Mouse (Mus musculus) kidney, postnatal 14 days (tissue): ENCODE measurements around the gene 1110008L16Rik.
"Not testable (repeated sequence)": the region's sequence is repeated elsewhere in the genome, so short reads cannot be mapped to it uniquely, and the experiment has no call there.

Source experiments
- DNase-seq: peaks from one replicate; pipeline ENCODE4 v3.0.0; 2022; ENCODE audit warnings: mixed read lengths

1110008L16Rik gene

DNA sequence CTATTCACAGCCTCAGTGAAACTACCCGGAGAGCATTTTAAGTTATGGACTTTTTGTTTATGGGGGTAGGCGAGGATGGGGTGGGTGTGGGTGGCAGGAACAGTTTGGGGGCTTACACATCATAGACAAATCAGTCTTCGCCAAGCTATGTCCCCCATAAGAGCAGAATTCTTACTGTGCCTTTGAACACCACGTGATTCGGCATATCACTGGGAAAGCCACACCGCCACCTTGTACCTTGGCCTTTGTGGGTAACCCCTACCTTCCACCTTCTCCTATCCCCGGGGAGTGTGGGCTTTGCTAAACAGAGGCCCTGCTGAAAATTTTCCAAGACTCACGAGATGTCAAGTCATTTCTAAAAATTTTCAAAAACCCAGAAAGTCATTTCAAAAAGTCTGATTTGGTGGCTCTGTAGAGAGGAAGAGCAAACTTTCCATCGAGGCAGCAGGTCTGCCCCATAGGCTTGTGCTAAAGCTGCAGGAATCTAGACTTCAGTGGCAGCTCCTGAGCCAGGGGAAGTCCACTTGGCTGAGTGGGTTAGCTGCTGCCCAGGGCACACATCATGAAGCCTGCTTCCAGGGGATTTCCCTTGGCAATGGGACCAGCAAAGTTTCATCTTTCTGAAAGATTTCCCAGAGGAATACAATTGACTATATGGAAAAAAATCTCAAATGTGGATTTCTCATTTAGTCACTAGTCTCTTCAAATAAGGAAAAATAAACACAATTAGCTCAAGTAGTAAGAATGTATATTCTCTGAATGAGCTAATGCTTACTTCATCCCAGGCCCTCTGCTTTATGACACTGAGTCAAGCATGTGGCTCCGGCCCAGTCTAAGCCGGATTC is 93.6 kb downstream of the 1110008L16Rik start:
- no peak for DNase-seq

DNA sequence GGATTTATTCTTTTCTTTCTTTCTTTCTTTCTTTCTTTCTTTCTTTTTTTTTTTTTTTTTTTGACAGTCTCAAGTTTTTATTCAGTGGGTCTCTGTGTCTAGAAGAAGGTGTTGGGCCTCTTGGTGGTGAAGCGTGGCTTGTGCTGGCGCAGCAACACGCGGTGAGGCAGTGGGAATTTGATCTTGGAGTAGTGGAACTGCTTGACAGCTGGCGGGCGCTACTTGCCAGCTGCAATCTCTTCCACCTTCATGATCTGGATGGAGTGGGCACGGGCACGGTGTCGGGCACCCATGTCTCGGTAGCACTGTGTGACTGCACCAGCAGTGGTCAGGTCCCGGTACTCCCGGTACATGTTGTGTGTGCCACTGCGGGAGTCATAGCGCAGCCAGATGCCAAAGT is 96.2 kb downstream of the 1110008L16Rik start:
- not testable (repeated sequence) for DNase-seq

DNA sequence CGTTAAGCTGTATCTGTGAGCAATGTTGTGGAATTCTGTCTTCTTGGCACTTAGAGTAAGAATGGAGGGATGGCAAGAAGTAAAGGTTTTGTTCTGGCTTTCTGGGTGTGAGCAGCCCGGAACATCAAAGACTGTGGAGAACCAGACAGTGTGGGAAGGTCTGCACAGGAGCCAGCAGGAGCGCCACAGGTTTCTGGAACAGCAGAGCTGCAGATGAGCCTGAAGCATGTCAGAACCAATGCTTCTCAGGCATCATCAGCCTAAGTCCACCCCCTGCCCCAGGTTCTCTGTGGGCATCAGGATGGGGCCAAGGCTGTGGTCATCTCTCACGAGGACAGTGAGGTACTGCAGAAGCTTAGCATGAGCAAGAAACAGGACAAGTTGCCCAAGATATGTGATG is 97.2 kb downstream of the 1110008L16Rik start:
- DNase-seq = no peak

DNA sequence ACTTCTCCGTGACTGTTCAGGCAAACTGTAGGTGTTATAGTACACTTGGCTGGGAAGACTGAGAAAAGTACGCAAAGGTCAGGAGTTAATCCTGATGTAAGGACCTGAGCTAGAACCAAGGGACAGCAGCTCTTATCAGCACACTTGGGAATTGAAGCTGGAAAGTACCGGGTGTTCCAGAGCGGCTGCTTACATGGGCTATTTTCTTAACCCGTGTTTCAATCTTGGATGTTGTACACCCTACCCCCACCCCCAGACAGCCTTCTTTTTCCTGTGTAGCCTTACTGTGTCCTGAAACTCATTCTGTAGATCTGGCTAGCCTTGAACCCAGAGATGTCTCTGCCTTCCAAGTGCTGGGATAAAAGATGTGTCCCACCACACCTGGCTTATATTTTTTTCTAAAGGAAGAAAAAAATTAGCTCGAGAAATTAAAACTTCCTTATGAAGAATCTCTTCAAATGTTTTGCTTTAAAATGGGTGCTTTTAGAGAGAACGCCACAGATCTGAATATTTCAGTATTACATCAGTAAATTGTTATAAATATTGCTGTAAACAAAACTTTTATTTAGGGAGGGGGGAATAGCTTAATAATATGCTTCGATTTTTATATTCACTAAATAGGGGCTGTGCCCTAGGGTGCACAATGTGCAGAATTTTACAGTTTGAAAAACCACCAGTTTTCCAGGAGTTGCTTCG is 98.3 kb downstream of the 1110008L16Rik start:
- DNase-seq = no peak

DNA sequence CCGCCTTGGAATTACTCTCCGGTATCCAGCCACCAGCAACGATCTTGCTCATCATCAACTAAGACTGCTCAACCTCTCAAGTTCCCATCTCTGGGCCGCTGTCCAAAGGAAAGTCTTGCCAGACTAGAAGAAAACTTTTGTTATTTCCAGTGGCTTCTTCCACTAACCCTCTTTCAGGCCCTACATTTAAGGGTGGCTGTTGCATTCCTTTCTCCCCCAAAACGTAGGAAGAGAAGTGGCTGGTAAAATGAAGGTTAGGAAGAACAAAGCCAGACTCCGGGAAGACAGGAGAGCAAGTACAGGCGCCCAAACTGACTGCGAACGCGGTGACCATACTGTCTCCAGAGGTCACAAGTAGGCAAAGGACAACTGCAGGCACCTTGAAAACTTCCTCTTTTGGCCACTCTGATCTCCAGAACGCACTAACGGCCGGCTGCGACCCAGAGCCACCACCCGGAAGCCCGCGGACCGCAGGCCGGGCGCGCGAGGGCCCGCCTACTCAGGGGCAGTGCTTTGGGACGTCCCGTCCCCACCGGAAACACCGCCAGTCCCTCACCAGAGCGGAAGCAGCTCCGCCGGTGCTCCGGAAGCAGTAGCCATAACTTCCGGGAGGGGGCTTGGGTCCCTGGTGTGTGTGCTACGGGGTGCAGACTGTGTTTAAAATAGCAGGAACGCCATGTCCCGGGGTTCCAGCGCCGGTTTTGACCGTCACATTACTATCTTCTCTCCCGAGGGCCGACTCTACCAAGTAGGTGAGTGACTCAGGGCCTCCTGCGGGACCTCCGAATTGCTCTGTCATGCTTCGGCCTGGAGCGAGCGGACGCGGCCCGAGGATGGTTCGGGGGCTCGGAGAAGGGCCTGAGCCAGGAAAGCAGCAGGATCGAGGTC is 99.1 kb downstream of the 1110008L16Rik start:
- peak; percentile 94 for DNase-seq

DNA sequence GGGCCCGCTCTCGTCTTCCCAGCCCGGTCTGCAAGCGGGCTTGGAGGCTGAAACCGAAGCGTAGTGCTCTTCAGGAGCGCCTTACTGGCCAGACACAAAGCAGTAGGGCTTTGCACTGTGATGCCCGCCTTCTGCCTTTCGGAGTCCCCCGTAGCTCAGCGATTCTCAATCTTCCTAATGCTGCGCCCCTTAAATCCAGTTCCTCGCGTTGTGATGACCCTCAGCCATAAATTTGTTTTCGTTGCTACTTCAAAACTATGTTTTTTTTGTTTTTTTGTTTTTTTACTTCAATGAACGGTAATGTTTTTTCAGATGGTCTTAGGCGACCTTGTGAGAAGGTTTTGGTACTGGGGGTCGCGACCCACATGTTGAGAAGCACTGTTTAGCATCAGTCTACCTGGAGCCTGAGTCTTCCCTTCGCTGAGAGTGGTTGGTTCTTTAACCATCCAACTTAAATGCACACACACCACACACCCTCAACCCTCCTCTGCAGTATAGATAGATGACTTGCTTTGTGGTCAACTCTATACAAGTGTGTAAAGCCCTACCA is 99.8 kb downstream of the 1110008L16Rik start:
- no peak for DNase-seq

DNA sequence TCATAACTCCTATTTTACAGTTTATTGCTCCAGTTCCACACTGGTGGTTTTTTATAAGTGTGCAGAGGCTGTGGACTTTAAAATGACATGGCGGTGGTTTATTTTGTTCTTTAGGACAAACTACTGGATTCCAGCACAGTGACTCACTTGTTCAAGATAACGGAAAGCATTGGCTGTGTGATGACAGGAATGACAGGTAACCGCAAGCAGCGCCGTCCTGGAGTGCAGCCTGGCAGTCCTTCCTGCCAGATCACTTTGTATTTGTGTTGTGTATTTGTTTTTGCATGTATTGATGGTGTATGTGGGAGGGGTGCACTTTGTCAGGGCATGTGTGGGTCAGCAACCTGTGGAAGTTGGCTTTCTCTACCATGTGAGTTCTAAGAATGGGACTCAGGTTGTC is 108.5 kb downstream of the 1110008L16Rik start:
- DNase-seq = no peak

DNA sequence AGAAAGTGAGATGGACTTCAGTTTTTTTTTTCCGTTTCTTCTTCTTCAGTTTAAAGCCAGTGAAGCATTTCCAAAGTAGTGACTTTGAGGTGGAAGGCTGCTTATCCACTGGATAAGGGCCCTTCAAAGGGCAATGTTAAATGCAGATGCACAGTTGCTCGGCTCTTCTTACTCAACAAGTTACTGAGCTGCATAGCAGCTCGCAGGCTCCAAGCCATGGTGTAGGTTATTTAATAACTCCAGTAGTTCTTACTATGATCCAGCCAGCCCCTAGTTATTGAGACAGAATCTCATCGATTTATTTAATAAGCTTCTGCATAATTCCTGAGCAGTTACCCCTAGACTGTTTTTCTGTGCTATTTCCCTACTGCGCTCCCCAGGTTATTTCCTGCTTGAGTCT is 115.9 kb downstream of the 1110008L16Rik start:
- no peak for DNase-seq

DNA sequence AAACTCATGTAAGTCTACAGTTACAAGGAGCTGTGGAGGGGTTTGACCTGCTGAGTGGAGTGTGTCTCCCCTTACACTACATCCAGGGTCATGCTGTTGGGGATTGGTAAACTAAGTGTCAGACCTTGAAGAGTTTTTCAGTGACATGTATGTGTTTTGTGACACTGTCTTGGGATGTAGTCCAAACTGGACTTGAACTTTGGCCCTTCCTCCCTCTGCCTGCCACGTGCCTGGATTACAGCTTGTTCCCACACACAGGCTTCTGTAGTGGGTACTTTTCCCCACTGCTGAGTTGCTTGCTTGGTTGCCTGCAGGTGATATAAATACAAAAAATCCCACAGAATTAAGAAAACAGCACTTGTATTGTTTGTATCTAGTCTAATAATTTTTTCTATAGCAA is 116.4 kb downstream of the 1110008L16Rik start:
- peak; percentile 65 for DNase-seq

DNA sequence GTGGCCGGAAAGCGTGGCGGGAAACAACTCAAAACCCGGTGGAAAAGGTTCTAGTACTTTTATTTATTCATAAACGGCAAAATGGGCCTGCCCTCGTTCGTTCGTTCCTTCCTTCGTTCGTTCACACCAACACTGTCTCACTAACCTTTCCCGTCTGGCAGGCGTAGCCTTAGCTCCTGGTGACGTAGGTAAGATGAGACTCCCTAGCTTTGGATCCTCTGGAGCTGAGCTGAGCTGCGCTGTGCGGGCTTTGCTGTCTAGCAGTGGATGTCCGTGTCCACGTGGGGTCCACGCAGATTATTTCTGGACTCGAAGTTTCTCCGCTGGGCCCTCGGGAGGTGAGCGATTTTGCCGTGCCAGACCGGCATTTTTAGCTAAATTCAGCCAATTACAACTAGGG is 120.8 kb downstream of the 1110008L16Rik start:
- no peak for DNase-seq

DNA sequence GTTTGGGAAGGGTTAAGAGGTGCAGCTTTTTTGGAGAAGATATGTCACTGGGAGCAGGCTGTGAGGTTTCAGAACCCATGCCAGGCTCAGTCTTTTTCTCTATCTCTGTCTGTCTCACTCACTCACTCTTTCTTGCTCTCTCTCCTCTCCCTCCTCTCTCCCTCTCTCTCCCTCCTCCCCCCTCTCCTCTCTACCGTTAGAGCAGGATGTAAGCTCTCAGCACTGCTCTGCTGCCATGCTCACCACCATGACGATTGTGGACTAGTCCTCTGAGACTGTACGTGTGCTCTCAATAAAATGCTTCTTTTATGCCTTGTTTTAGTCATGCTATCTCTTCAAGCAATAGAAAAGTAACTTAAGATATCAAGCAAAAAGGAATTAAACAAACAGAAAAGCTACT is 122.7 kb downstream of the 1110008L16Rik start:
- DNase-seq = no peak

DNA sequence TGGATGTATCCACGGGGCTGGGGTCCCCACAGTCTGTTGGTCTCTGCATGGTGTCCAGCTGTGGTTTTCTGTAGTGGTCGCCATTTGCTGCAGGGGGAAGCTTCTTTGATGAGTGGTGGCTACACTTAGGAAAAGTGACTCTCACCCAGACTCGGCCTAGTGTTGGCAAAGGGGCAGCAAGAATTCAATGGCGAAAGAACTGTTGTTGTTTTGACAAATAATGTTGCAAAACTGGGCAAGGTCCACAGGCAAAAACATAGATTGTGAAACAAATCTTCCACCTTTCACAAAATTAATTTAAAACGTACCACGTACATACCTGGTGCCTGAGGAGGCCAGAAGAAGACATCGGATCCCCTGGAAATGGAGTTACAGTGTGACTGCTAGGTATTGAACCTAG is 126.9 kb downstream of the 1110008L16Rik start:
- no peak for DNase-seq

DNA sequence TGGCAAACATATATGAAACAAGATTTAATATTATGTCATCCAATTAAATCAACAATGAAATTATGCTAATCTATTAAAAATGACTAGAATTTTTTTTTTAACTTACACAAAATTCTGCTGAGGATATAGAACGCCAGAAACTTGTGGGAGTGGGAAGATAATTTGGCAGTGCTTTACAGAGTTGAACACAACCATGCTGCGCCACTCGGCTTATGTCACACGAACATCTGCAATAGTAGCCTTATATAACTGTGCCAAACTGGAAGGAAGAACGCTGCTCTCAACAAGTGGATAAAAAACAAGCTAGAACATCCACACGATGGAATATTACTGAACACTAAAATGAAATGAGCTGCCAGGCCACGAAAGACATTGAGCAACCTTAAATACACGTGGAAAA is 129.8 kb downstream of the 1110008L16Rik start:
- no peak for DNase-seq

DNA sequence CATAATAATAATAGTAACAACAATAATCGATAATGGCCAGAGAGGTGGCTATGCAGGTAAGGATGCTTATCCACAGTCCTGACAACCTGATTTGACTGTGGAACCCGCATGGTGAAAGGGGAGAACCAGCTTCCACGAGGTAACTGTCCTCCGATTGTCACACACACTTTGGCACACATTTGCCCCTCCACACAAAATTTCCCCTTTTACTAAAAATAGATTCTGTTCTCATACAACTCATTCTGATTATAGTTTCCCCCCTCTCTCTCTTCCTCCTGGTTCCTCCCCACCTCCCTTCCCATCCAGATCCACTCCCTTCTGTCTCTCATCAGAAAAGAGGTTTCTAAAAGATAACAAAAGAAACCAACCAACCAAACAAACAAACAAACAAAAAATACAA is 130.6 kb downstream of the 1110008L16Rik start:
- no peak for DNase-seq
